Comparison of ENCODE assay signal across 26 mouse cellular contexts in the genomic region with DNA sequence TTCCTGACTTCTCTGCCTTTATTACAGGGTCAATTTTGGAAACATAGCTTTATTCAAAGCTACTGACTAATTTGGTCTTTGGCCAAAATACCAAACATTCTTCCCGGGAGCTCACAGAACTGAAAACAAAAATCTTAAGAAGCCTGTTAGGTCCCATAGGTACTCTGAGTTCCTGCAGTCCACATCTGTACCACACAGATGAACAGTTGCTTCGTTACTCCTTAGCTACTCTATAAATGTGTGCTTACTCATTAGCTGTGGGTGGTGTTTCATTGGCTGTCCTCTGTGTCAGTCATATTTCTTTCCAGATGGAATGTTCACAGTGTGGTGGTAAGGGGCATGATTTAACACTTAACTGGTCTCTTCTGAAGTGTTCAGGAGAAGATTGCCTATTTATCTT.
DNase-seq lines count a peak whose midpoint lies in the region; ATAC-seq and TF ChIP-seq lines count a peak whose summit lies in the region.
"Had no signal": no experiment of that assay in that cellular context is flagged by ENCODE, and none has a peak within 500 bp of the region (broad histone marks: within the 10 kb centered on the region; RNA-seq: fewer than 3 reads in every experiment).

No protein-coding gene starts in this region.

- peak; percentile 8 for DNase-seq in kidney, postnatal 0 days (ENCODE audit: low spot score)
- no peak for DNase-seq in kidney, adult 11 months
- peak; percentile 11 for DNase-seq in 3134 (ENCODE audit: extremely low read depth, insufficient read length, low spot score)
- peak; percentile 40 for DNase-seq in Muller cell, postnatal 12 days (ENCODE audit: inconsistent ontology term)
- no peak for DNase-seq in liver, embryonic 11.5 days (ENCODE audit: low spot score)
- no peak for DNase-seq in adrenal gland, postnatal 25 days
- DNase-seq: adrenal gland, adult 8-10 months; adrenal gland, postnatal 14 days; B cell, adult 2 months; cerebellum, adult 11 months; cerebellum, adult 18-20 months; cerebellum, adult 8-10 months; cerebellum, adult 9-11 months; cerebellum, postnatal 14 days; cerebellum, postnatal 36 days; embryo, embryonic 11 days had no signal

- H3K9ac ChIP-seq in kidney, postnatal 0 days (ENCODE audit: low read depth, low read length) = no peak overlapping the region
- no peak overlapping the region for H3K9ac ChIP-seq in liver, embryonic 11.5 days (ENCODE audit: low read depth, low read length)
- H3K9ac ChIP-seq in forebrain, embryonic 16.5 days (replicated peaks; ENCODE audit: low read depth, low read length) = no peak overlapping the region
- H3K9ac ChIP-seq: embryonic facial prominence, embryonic 13.5 days; embryonic facial prominence, embryonic 15.5 days; forebrain, embryonic 13.5 days; forebrain, embryonic 15.5 days had no signal

- H3K36me3 ChIP-seq in kidney, postnatal 0 days (ENCODE audit: insufficient read depth, low read length) = no peaks in the 10 kb centered on the region
- no peaks in the 10 kb centered on the region for H3K36me3 ChIP-seq in liver, embryonic 11.5 days (ENCODE audit: control insufficient read depth, insufficient read depth, low read length)
- no peaks in the 10 kb centered on the region for H3K36me3 ChIP-seq in forebrain, embryonic 16.5 days (ENCODE audit: control insufficient read depth, insufficient read depth)
- H3K36me3 ChIP-seq: embryonic facial prominence, embryonic 13.5 days; embryonic facial prominence, embryonic 15.5 days; forebrain, embryonic 15.5 days; G1E had no signal

- no peaks in the 10 kb centered on the region for H3K9me3 ChIP-seq in kidney, postnatal 0 days (replicated peaks; ENCODE audit: low read length)
- no peaks in the 10 kb centered on the region for H3K9me3 ChIP-seq in liver, embryonic 11.5 days (ENCODE audit: control insufficient read depth, low read length)
- no peaks in the 10 kb centered on the region for H3K9me3 ChIP-seq in forebrain, embryonic 16.5 days (ENCODE audit: control insufficient read depth, low read length)
- H3K9me3 ChIP-seq: embryonic facial prominence, embryonic 13.5 days; embryonic facial prominence, embryonic 15.5 days; forebrain, embryonic 13.5 days; forebrain, embryonic 15.5 days had no signal

- no peaks in the 10 kb centered on the region for H3K27me3 ChIP-seq in kidney, postnatal 0 days (ENCODE audit: insufficient read depth, low read length)
- no peaks in the 10 kb centered on the region for H3K27me3 ChIP-seq in liver, embryonic 11.5 days (replicated peaks; ENCODE audit: control insufficient read depth, insufficient read depth, low read length)
- H3K27me3 ChIP-seq in forebrain, embryonic 16.5 days (replicated peaks; ENCODE audit: control insufficient read depth, insufficient read depth, low read length) = no peaks in the 10 kb centered on the region
- H3K27me3 ChIP-seq: CH12.LX; embryonic facial prominence, embryonic 13.5 days; embryonic facial prominence, embryonic 15.5 days; forebrain, embryonic 13.5 days; forebrain, embryonic 15.5 days had no signal

- TF ChIP-seq CTCF in kidney, postnatal 0 days (IDR thresholded peaks at IDR 0.05; ENCODE audit: low read depth) = no peak
- TF ChIP-seq CTCF in embryonic fibroblast, embryonic 13.5 days (IDR thresholded peaks at IDR 0.05; ENCODE audit: borderline replicate concordance, insufficient read depth, low read length) = no peak

- no peak for ATAC-seq in kidney, postnatal 0 days (replicated peaks; ENCODE audit: low FRiP score, low read depth)
- no peak for ATAC-seq in liver, embryonic 11.5 days (replicated peaks; ENCODE audit: low FRiP score)
- no peak for ATAC-seq in forebrain, embryonic 16.5 days
- ATAC-seq: activated CD4-positive, CD25-positive, alpha-beta regulatory T cell, adult 4 months; CD4-positive, CD25-positive, alpha-beta regulatory T cell, adult 4 months; forebrain, embryonic 13.5 days; forebrain, embryonic 15.5 days had no signal

- 52% methylated on average over 2 of the region's 2 CpGs for WGBS in kidney, postnatal 0 days
- 68% methylated on average over 2 of the region's 2 CpGs for WGBS in liver, embryonic 11.5 days
- WGBS in forebrain, embryonic 16.5 days = 49% methylated on average over 2 of the region's 2 CpGs

- H3K4me3 ChIP-seq in kidney, postnatal 0 days (replicated peaks; ENCODE audit: low read depth, low read length) = no peak overlapping the region
- no peak overlapping the region for H3K4me3 ChIP-seq in embryonic fibroblast, embryonic 13.5 days (ENCODE audit: insufficient read depth, low read length)
- no peak overlapping the region for H3K4me3 ChIP-seq in liver, embryonic 11.5 days (ENCODE audit: low read depth, low read length)
- H3K4me3 ChIP-seq in forebrain, embryonic 16.5 days (replicated peaks; ENCODE audit: low read length) = no peak overlapping the region
- H3K4me3 ChIP-seq: embryonic facial prominence, embryonic 13.5 days; embryonic facial prominence, embryonic 15.5 days; forebrain, embryonic 13.5 days; forebrain, embryonic 15.5 days had no signal

- no peaks in the 10 kb centered on the region for H3K4me1 ChIP-seq in kidney, postnatal 0 days (replicated peaks; ENCODE audit: insufficient read depth, low read length)
- peaks cover 3% of the 10 kb centered on the region for H3K4me1 ChIP-seq in embryonic fibroblast, embryonic 13.5 days (ENCODE audit: control insufficient read depth, insufficient read depth, low read length)
- no peaks in the 10 kb centered on the region for H3K4me1 ChIP-seq in liver, embryonic 11.5 days (replicated peaks; ENCODE audit: control insufficient read depth, insufficient read depth, low read length)
- no peaks in the 10 kb centered on the region for H3K4me1 ChIP-seq in forebrain, embryonic 16.5 days (replicated peaks; ENCODE audit: control insufficient read depth, insufficient read depth, low read length)
- H3K4me1 ChIP-seq: embryonic facial prominence, embryonic 13.5 days; embryonic facial prominence, embryonic 15.5 days; forebrain, embryonic 13.5 days; forebrain, embryonic 15.5 days had no signal

- H3K27ac ChIP-seq in kidney, postnatal 0 days = no peak overlapping the region
- H3K27ac ChIP-seq in embryonic fibroblast, embryonic 13.5 days (ENCODE audit: insufficient read depth, low read length) = peak overlapping the region; percentile 69; the same call in 1 of the 2 replicates
- H3K27ac ChIP-seq in liver, embryonic 11.5 days (ENCODE audit: low read depth, low read length) = no peak overlapping the region
- H3K27ac ChIP-seq in forebrain, embryonic 16.5 days (ENCODE audit: low read length) = no peak overlapping the region
- H3K27ac ChIP-seq: embryonic facial prominence, embryonic 13.5 days; embryonic facial prominence, embryonic 15.5 days; forebrain, embryonic 13.5 days; forebrain, embryonic 15.5 days had no signal

- no peak overlapping the region for H3K4me2 ChIP-seq in kidney, postnatal 0 days (ENCODE audit: low read length)
- no peak overlapping the region for H3K4me2 ChIP-seq in liver, embryonic 11.5 days
- no peak overlapping the region for H3K4me2 ChIP-seq in forebrain, embryonic 16.5 days (ENCODE audit: low read length)
- H3K4me2 ChIP-seq: embryonic facial prominence, embryonic 13.5 days; embryonic facial prominence, embryonic 15.5 days; forebrain, embryonic 13.5 days; forebrain, embryonic 15.5 days had no signal

- TF ChIP-seq POLR2A in embryonic fibroblast, embryonic 13.5 days (IDR thresholded peaks at IDR 0.05; ENCODE audit: low read depth, low read length) = no peak

Comparison
In these comparisons a context has a peak if more than half of its experiments do, and no peak if none do; other contexts are left out.
1. DNase-seq: peak in kidney, postnatal 0 days (single experiment), 3134 (single experiment) and Muller cell, postnatal 12 days (single experiment); none in kidney, adult 11 months (single experiment), liver, embryonic 11.5 days (single experiment) and adrenal gland, postnatal 25 days (single experiment).